In the genomic region with DNA sequence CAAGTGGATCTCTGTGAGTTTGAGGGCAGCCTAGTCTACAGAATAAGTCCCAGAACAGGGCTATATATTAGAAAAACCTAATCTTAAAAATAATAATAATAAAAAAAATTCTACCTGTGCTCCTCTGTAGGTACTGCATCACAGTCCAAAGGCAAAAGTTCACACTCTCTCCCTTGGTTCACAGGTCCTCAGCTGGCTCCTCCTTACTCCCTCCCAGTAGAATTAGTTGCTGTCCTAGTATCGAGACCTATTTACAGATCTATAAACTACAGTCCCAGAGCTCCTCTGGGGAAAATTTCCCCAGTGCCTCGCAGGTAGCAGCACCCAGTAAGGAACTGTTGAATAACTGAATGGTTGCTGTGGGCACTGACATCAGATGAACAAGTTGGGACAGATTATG, we compare ENCODE assay signal across 21 mouse cellular contexts. TPM values are rescaled to one million over a fixed set of nuclear protein-coding genes. Genes with fewer than 3 reads are reported as not detected.
DNase-seq lines count a peak whose midpoint lies in the region; ATAC-seq and TF ChIP-seq lines count a peak whose summit lies in the region.
"Had no signal": no experiment of that assay in that cellular context is flagged by ENCODE, and none has a peak within 500 bp of the region (broad histone marks: within the 10 kb centered on the region; RNA-seq: fewer than 3 reads in every experiment).

No protein-coding gene starts in this region.

- no peaks in the 10 kb centered on the region for H3K36me3 ChIP-seq in kidney, adult 2 months (ENCODE audit: control insufficient read depth, insufficient read depth, low read length)
- H3K36me3 ChIP-seq in liver, embryonic 11.5 days (ENCODE audit: control insufficient read depth, insufficient read depth, low read length) = no peaks in the 10 kb centered on the region
- no peaks in the 10 kb centered on the region for H3K36me3 ChIP-seq in liver, embryonic 15.5 days (replicated peaks)
- H3K36me3 ChIP-seq: embryonic facial prominence, embryonic 12.5 days; heart, embryonic 12.5 days; hindbrain, embryonic 10.5 days had no signal

- TF ChIP-seq POLR2A in kidney, adult 2 months (IDR thresholded peaks at IDR 0.05; ENCODE audit: low read depth, low read length) = no peak

- H3K4me2 ChIP-seq in liver, embryonic 11.5 days = peak overlapping the region; percentile 12; the same call in 1 of the 2 replicates
- peak overlapping the region; percentile 14; the same call in 1 of the 2 replicates for H3K4me2 ChIP-seq in liver, embryonic 15.5 days
- H3K4me2 ChIP-seq: embryonic facial prominence, embryonic 12.5 days; forebrain, embryonic 13.5 days; heart, embryonic 12.5 days had no signal

- H3K9me3 ChIP-seq in liver, embryonic 11.5 days (ENCODE audit: control insufficient read depth, low read length) = no peaks in the 10 kb centered on the region
- H3K9me3 ChIP-seq in liver, embryonic 15.5 days (replicated peaks) = no peaks in the 10 kb centered on the region
- H3K9me3 ChIP-seq: embryonic facial prominence, embryonic 12.5 days; forebrain, embryonic 13.5 days; heart, embryonic 12.5 days; hindbrain, embryonic 10.5 days had no signal

- DNase-seq in kidney, adult 2 months = peak; percentile 25
- DNase-seq in kidney, adult 18-20 months = no peak
- no peak for DNase-seq in liver, embryonic 11.5 days (ENCODE audit: low spot score)
- peak; percentile 55 for DNase-seq in yolk sac, embryonic 10.5 days (ENCODE audit: low spot score)
- no peak for DNase-seq in thymus, postnatal 4 days
- no peak for DNase-seq in thymus, postnatal 14 days
- DNase-seq: adrenal gland, postnatal 10 days; cerebellum, adult 11-12 months; cerebellum, adult 9-10 months; cerebellum, postnatal 25 days; forebrain, postnatal 0 days; gastrocnemius, adult 2 months; gastrocnemius, postnatal 25 days had no signal

- H3K4me3 ChIP-seq in kidney, adult 2 months (ENCODE audit: insufficient read depth, low read depth, low read length) = no peak overlapping the region
- no peak overlapping the region for H3K4me3 ChIP-seq in liver, embryonic 11.5 days (ENCODE audit: low read depth, low read length)
- H3K4me3 ChIP-seq in liver, embryonic 15.5 days (replicated peaks) = no peak overlapping the region
- H3K4me3 ChIP-seq: embryonic facial prominence, embryonic 12.5 days; forebrain, embryonic 13.5 days; gastrocnemius, adult 2 months; heart, embryonic 12.5 days; hindbrain, embryonic 10.5 days had no signal

- no peak for ATAC-seq in liver, embryonic 11.5 days (replicated peaks; ENCODE audit: low FRiP score)
- peak; percentile 24; the same call in 1 of the 2 replicates for ATAC-seq in liver, embryonic 15.5 days (ENCODE audit: insufficient read depth)
- ATAC-seq: forebrain, embryonic 13.5 days had no signal

- H3K9ac ChIP-seq in liver, embryonic 11.5 days (ENCODE audit: low read depth, low read length) = no peak overlapping the region
- no peak overlapping the region for H3K9ac ChIP-seq in liver, embryonic 15.5 days
- H3K9ac ChIP-seq: embryonic facial prominence, embryonic 12.5 days; forebrain, embryonic 13.5 days; forebrain, postnatal 0 days; heart, embryonic 12.5 days had no signal

- no peak overlapping the region for H3K27ac ChIP-seq in kidney, adult 2 months (ENCODE audit: insufficient read depth, low read depth, low read length)
- peak overlapping the region; percentile 68 for H3K27ac ChIP-seq in liver, embryonic 11.5 days (ENCODE audit: low read depth, low read length)
- peak overlapping the region; percentile 75 for H3K27ac ChIP-seq in liver, embryonic 15.5 days (replicated peaks)
- H3K27ac ChIP-seq: embryonic facial prominence, embryonic 12.5 days; forebrain, embryonic 13.5 days; gastrocnemius, adult 2 months; hindbrain, embryonic 10.5 days had no signal

- WGBS in kidney, adult 2 months = 62% methylated on average over 2 of the region's 2 CpGs
- 68% methylated on average over 2 of the region's 2 CpGs for WGBS in liver, embryonic 11.5 days
- WGBS in liver, embryonic 15.5 days (ENCODE audit: insufficient replicate concordance) = 60% methylated on average over 2 of the region's 2 CpGs

- no peak for TF ChIP-seq CTCF in kidney, adult 2 months (conservative IDR thresholded peaks at IDR 0.05; ENCODE audit: insufficient read depth, insufficient read length, low read depth, low read length)

- H3K4me1 ChIP-seq in kidney, adult 2 months (ENCODE audit: control insufficient read depth, insufficient read depth, low read length) = 0 out of 2 replicates have a peak, but pooled peaks cover 5% of the 10 kb centered on the region
- H3K4me1 ChIP-seq in liver, embryonic 11.5 days (replicated peaks; ENCODE audit: control insufficient read depth, insufficient read depth, low read length) = peaks cover 12% of the 10 kb centered on the region
- H3K4me1 ChIP-seq in liver, embryonic 15.5 days (replicated peaks) = peaks cover 32% of the 10 kb centered on the region
- H3K4me1 ChIP-seq: embryonic facial prominence, embryonic 12.5 days; forebrain, embryonic 13.5 days; heart, embryonic 12.5 days; hindbrain, embryonic 10.5 days had no signal

- H3K27me3 ChIP-seq in kidney, adult 2 months (replicated peaks; ENCODE audit: control insufficient read depth, insufficient read depth, low read length) = no peaks in the 10 kb centered on the region
- no peaks in the 10 kb centered on the region for H3K27me3 ChIP-seq in liver, embryonic 11.5 days (replicated peaks; ENCODE audit: control insufficient read depth, insufficient read depth, low read length)
- H3K27me3 ChIP-seq in liver, embryonic 15.5 days = no peaks in the 10 kb centered on the region
- H3K27me3 ChIP-seq: embryonic facial prominence, embryonic 12.5 days; forebrain, embryonic 13.5 days; heart, embryonic 12.5 days had no signal

RNA-seq across cellular contexts. Expression of a gene that starts 6.7 kb away (rescaled TPM):
- polyA plus RNA-seq in kidney, adult 2 months (2012; rRNA removed) = 577 and 854 TPM in 2 replicates
- polyA plus RNA-seq in liver, embryonic 11.5 days (2014; fragmentation: Nextera tagmentation; extraction: Ambion mirVana) = 311 and 321 TPM in 2 replicates
- 416 and 443 TPM in 2 replicates for polyA plus RNA-seq in liver, embryonic 15.5 days (2015; fragmentation: Nextera tagmentation; extraction: Ambion mirVana)

RNA-seq across cellular contexts. Expression of a gene that starts 19.7 kb away (rescaled TPM):
- 0.12 TPM in 1 of 2 replicates, not detected in the other for polyA plus RNA-seq in kidney, adult 2 months (2012; rRNA removed)
- 0.17 TPM in 1 of 2 replicates, not detected in the other for polyA plus RNA-seq in liver, embryonic 11.5 days (2014; fragmentation: Nextera tagmentation; extraction: Ambion mirVana)
- polyA plus RNA-seq in liver, embryonic 15.5 days (2015; fragmentation: Nextera tagmentation; extraction: Ambion mirVana) = not detected in 2 replicates
- polyA plus RNA-seq: cortical plate, adult 2 months; embryonic facial prominence, embryonic 12.5 days; forebrain, embryonic 13.5 days; forebrain, postnatal 0 days; heart, embryonic 12.5 days; heart, embryonic 16.5 days; hindbrain, embryonic 10.5 days had no signal

RNA-seq across cellular contexts. Expression of a gene that starts 22.6 kb away (rescaled TPM):
- polyA plus RNA-seq in kidney, adult 2 months (2012; rRNA removed) = 6.6 and 7.4 TPM in 2 replicates
- polyA plus RNA-seq in liver, embryonic 11.5 days (2014; fragmentation: Nextera tagmentation; extraction: Ambion mirVana) = 9.3 and 9.8 TPM in 2 replicates
- polyA plus RNA-seq in liver, embryonic 15.5 days (2015; fragmentation: Nextera tagmentation; extraction: Ambion mirVana) = 2.7 and 3.6 TPM in 2 replicates

RNA-seq across cellular contexts. Expression of a gene that starts 45.2 kb away (rescaled TPM):
- polyA plus RNA-seq in kidney, adult 2 months (2012; rRNA removed) = 0.04 TPM in 1 of 2 replicates, not detected in the other
- polyA plus RNA-seq in liver, embryonic 11.5 days (2014; fragmentation: Nextera tagmentation; extraction: Ambion mirVana) = 0.15 TPM in 1 of 2 replicates, not detected in the other
- polyA plus RNA-seq in liver, embryonic 15.5 days (2015; fragmentation: Nextera tagmentation; extraction: Ambion mirVana) = 0.06 TPM in 1 of 2 replicates, not detected in the other
- polyA plus RNA-seq: C2C12; embryonic facial prominence, embryonic 12.5 days; forebrain, embryonic 13.5 days; forebrain, postnatal 0 days; heart, embryonic 12.5 days; hindbrain, embryonic 10.5 days had no signal

RNA-seq across cellular contexts. Expression of a gene that starts 45.3 kb away (rescaled TPM):
- polyA plus RNA-seq in kidney, adult 2 months (2012; rRNA removed) = not detected in 2 replicates
- not detected in 2 replicates for polyA plus RNA-seq in liver, embryonic 11.5 days (2014; fragmentation: Nextera tagmentation; extraction: Ambion mirVana)
- not detected in 2 replicates for polyA plus RNA-seq in liver, embryonic 15.5 days (2015; fragmentation: Nextera tagmentation; extraction: Ambion mirVana)
- polyA plus RNA-seq: C2C12; cortical plate, adult 2 months; embryonic facial prominence, embryonic 12.5 days; forebrain, embryonic 13.5 days; forebrain, postnatal 0 days; heart, embryonic 12.5 days; heart, embryonic 16.5 days; hindbrain, embryonic 10.5 days had no signal

Comparison
In these comparisons a context has a peak if more than half of its experiments do, and no peak if none do; other contexts are left out.
1. DNase-seq: peak in kidney, adult 2 months (single experiment) and yolk sac, embryonic 10.5 days (single experiment); none in kidney, adult 18-20 months (single experiment), liver, embryonic 11.5 days (single experiment), thymus, postnatal 4 days (single experiment) and thymus, postnatal 14 days (single experiment).